Mouse (Mus musculus) kidney, embryonic 16.5 days (tissue): ENCODE results near the gene Ppil2. TPM values are rescaled to one million over a fixed set of nuclear protein-coding genes. Genes with fewer than 3 reads are reported as not detected.

ENCODE experiments used
- ATAC-seq: fragments of 200-750 bp; cut with Nextera tagmentation; 2 replicates; pipeline ENCODE4 v1.8.0; 2017; ENCODE audit warnings: moderate TSS enrichment; ENCODE audit not compliant: low FRiP score, low TSS enrichment
- H3K27ac ChIP-seq: fragments of 300-500 bp; sonication (generic); 2 replicates; pipeline ENCODE4 v1.5.1; 2014; ENCODE audit warnings: low read length
- H3K27me3 ChIP-seq: fragments of 300-500 bp; sonication (generic); 2 replicates; pipeline ENCODE4 v1.6.1; 2014; ENCODE audit warnings: low read length, control low read depth, mixed read lengths; ENCODE audit not compliant: insufficient read depth
- H3K36me3 ChIP-seq: fragments of 300-500 bp; sonication (generic); 2 replicates; pipeline ENCODE4 v1.6.1; 2014; ENCODE audit warnings: low read length, control low read depth, mixed read lengths; ENCODE audit not compliant: insufficient read depth
- H3K4me1 ChIP-seq: fragments of 300-500 bp; sonication (generic); 2 replicates; pipeline ENCODE4 v1.6.1; 2014; ENCODE audit warnings: low read length, control low read depth, mixed read lengths; ENCODE audit not compliant: insufficient read depth
- H3K4me2 ChIP-seq: fragments of 300-500 bp; sonication (generic); replicated peaks from 2 replicates; pipeline ENCODE4 v1.6.1; 2014; ENCODE audit warnings: low read depth, low read length
- H3K4me3 ChIP-seq: fragments of 300-500 bp; sonication (generic); 2 replicates; pipeline ENCODE4 v1.5.1; 2014; ENCODE audit warnings: mild to moderate bottlenecking, low read length
- H3K9ac ChIP-seq: fragments of 300-500 bp; sonication (generic); replicated peaks from 2 replicates; pipeline ENCODE4 v1.6.1; 2014; ENCODE audit warnings: low read length
- H3K9me3 ChIP-seq: fragments of 300-500 bp; sonication (generic); 2 replicates; pipeline ENCODE4 v1.6.1; 2016; ENCODE audit warnings: low read length, control low read depth
- WGBS: fragments of 180-500 bp; shearing (Covaris S2); extraction: QIAGEN DNeasy Blood & Tissue Kit; methylation state at CpG from one replicate; pipeline ENCODE4 v1.1.7; 2014; 5-methylcytosine and 5-hydroxymethylcytosine counted together
- polyA plus RNA-seq: library from polyadenylated mRNA; unstranded; fragments of >200 nt; fragmentation: Nextera tagmentation; extraction: Ambion mirVana; gene quantifications from 2 replicates; pipeline ENCODE4 v1.2.1, GENCODE M21; 2015

Ppil2 gene
- polyA plus RNA-seq, 1 experiment from 2014 or later: 150 TPM

DNA sequence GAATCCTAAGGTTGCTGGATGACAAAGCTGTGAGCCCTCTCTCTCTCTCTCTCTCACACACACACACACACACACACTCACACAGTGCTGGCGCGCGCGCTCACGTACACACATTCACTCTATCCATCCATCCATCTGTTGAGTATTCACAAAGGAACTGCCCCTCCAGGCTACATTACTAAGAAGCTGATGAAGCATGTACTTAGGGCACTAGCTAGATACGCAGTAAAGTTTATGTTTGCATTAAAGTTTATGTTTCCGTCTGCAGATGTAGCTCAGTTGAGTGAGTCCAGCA lies 21.8 kb upstream of the Ppil2 start:
- Histone ChIP-seq H3K36me3 (no peaks in the 10 kb centered on the region), H3K4me2 (peak overlapping the region; percentile 99), H3K9me3 (no peaks in the 10 kb centered on the region), H3K27me3 (no peaks in the 10 kb centered on the region), H3K4me1 (peaks cover 13% of the 10 kb centered on the region), H3K27ac (peak overlapping the region; percentile 57; the same call in 1 of the 2 replicates), H3K9ac (peak overlapping the region; percentile 64), H3K4me3 (peak overlapping the region; percentile 87)
- whole genome bisulfite sequencing: 20% methylated on average over 7 of the region's 7 CpGs
- 0 out of 2 replicates have a peak, but pooled peaks have one; percentile 10 for ATAC-seq

DNA sequence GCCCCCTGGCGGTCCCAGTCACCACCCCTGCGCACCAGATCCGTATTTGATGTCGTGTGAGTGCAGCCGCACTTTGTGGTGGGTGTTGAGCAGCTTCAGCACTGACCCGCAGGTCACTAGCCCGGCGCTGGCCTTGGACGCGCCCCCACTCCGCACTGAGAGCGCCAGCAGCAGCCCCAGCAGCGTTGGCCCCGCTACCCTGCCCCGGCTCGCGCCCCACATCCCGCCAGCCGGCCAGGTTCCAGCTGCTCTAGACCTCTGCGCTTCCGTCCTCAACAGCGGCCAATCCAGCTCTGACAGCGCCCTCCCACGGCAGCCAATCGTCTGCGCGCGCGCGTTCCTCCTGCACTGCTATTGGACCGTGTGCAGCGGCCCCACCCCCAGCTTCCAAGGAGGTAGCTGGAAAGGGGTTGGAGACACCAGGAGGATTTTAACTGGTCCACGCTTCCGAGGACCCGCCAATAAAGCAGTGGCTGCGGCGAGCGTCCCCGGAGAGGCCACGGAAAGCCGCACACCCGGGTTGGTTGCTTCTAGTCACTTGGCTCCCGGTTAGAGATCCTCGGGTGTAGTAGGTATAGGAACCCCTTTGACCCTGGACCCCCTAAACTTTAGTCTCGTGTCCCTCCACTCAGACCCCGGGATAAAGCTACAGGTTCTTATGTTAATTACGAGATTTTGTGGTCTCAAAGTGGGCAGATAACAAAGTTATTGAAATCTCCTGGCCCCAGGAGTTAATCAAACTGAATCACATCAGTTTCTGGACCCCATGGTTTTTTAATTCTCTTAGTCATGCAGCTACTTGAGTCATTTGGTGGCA lies 21.2 kb upstream of the Ppil2 start, which contains the start of gene Sdf2l1:
Sdf2l1 (minus strand) TSS at position 295 of the 817 bp plus-strand sequence.
- whole genome bisulfite sequencing: under 1% methylated on average over 47 of the region's 47 CpGs
- no peaks in the 10 kb centered on the region for H3K36me3 ChIP-seq
- H3K9me3 ChIP-seq: no peaks in the 10 kb centered on the region
- H3K27me3 ChIP-seq: no peaks in the 10 kb centered on the region
- peak within 1 kb of the TSS; percentile 99 for H3K4me2 ChIP-seq
- H3K4me1 ChIP-seq: peaks cover 13% of the 10 kb centered on the region
- H3K4me3 ChIP-seq: peak within 1 kb of the TSS; percentile 87
- H3K27ac ChIP-seq: peak within 1 kb of the TSS; percentile 57
- ATAC-seq: peak; percentile 99
- peak within 1 kb of the TSS; percentile 73 for H3K9ac ChIP-seq

DNA sequence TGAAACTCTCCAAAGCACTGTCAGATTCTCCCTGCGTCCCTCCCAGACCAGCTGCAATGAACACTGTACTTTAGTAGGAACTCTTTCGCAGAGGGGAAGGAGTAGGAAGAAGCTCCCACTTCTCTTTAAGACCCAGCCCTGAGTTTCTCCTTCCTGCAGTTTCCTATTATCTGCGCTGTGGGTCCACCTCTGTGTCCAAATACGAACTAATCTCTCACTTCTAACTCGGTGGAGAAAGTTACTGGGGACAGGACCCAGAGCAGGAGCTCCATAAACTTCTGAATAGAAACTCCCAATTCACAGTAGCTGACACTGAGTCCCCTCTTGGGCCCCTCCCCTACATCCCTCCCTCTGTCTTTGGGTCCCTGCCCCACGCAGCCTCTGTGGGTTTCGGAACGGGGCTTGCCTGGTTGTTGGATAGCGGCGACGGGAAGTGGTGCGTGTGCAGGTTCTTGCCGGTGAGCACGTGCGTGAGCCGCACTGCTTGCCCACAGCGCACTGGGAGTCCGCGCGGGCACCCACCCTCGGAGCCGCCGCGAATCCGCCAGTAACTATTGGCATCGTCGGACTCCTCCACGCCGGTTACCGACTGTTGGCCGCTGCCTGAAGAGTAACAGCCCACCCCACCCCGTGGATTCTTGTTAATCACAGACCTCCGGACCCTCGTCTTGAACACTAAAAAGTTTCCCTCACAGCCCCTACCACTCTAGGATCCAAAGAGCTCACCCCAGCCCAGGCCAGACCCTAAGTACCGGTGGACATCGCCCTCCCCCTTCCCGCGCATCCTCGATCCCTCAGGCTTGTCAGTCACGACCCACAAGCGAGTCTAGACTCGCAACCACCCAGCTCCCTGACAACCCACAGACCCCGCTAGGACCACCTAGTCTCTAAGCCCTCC lies 20.4 kb upstream of the Ppil2 start:
- no peak for ATAC-seq
- WGBS: 3% methylated on average over 43 of the region's 43 CpGs
- Histone ChIP-seq H3K4me1 (peaks cover 13% of the 10 kb centered on the region), H3K9ac (peak overlapping the region; percentile 73), H3K27ac (peak overlapping the region; percentile 55; the same call in 1 of the 2 replicates), H3K9me3 (no peaks in the 10 kb centered on the region), H3K27me3 (no peaks in the 10 kb centered on the region), H3K36me3 (no peaks in the 10 kb centered on the region), H3K4me2 (peak overlapping the region; percentile 99), H3K4me3 (peak overlapping the region; percentile 87)

DNA sequence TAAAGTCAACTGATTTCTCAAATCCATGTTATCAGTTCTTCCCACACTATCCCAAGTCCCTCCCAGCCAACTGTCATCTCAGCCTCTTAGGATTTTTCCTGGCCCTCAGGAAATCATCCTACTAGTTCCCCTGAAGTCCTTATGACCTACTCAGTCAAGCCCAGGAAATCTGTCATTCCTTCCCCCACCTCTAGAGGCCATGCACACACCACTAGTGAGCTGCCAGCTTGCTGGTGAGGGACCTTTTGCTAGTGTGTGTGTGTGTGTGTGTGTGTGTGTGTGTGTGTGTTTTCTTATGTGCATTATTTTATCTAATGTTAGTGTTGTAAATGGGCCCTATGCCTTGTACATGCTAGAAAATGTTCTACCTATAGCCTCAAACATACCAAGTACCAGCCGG lies 16.2 kb upstream of the Ppil2 start:
- Histone ChIP-seq H3K4me2 (no peak overlapping the region), H3K4me3 (no peak overlapping the region), H3K27ac (no peak overlapping the region), H3K4me1 (peaks cover 23% of the 10 kb centered on the region), H3K9me3 (no peaks in the 10 kb centered on the region), H3K9ac (no peak overlapping the region), H3K27me3 (no peaks in the 10 kb centered on the region), H3K36me3 (peaks cover 3% of the 10 kb centered on the region; the same call in 1 of the 2 replicates)
- WGBS: 96% methylated on average over 1 of the region's 1 CpGs
- ATAC-seq: no peak

DNA sequence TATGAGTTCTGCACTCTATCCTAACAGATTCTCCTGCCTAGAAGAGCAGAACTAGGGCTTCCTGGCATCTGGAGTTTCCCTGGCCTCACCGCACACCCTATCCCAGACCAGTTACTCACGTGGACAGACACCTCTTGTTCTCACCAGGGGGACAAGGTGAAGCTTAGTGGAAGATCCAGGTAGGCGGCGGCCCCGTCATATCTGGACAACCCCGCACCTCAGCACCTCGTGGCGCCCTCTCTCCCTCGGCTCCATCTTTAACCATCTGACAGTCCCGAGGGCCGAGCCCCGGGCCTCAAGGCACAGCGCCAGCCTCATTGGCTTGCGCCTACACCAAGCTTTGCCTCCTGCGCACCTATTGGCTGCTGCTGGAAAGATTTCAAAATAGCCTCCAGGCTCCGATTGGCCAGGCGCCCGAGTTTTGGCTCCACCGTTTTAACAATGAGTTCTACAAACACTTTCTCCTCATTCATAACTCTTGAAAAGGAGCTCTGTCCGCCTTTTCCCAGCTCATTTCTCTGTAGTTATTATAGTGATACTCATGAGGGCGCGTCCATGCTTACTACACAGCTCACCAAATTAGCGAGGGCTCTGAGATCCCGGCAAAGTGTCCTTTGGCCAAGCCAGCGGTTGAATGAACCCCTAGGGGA lies 13.9 kb upstream of the Ppil2 start, which contains the start of gene 2610318N02Rik:
2610318N02Rik (minus strand) TSS at position 297 of the 650 bp plus-strand sequence.
- H3K27ac ChIP-seq: peak within 1 kb of the TSS; percentile 74
- H3K9me3 ChIP-seq: no peaks in the 10 kb centered on the region
- peak within 1 kb of the TSS; percentile 74 for H3K4me2 ChIP-seq
- H3K27me3 ChIP-seq: no peaks in the 10 kb centered on the region
- peak; percentile 95 for ATAC-seq
- peaks cover 16% of the 10 kb centered on the region for H3K4me1 ChIP-seq
- peak within 1 kb of the TSS; percentile 82 for H3K9ac ChIP-seq
- 0% methylated on average over 25 of the region's 25 CpGs for WGBS
- H3K4me3 ChIP-seq: peak within 1 kb of the TSS; percentile 71
- peaks cover 14% of the 10 kb centered on the region; the same call in 1 of the 2 replicates for H3K36me3 ChIP-seq

DNA sequence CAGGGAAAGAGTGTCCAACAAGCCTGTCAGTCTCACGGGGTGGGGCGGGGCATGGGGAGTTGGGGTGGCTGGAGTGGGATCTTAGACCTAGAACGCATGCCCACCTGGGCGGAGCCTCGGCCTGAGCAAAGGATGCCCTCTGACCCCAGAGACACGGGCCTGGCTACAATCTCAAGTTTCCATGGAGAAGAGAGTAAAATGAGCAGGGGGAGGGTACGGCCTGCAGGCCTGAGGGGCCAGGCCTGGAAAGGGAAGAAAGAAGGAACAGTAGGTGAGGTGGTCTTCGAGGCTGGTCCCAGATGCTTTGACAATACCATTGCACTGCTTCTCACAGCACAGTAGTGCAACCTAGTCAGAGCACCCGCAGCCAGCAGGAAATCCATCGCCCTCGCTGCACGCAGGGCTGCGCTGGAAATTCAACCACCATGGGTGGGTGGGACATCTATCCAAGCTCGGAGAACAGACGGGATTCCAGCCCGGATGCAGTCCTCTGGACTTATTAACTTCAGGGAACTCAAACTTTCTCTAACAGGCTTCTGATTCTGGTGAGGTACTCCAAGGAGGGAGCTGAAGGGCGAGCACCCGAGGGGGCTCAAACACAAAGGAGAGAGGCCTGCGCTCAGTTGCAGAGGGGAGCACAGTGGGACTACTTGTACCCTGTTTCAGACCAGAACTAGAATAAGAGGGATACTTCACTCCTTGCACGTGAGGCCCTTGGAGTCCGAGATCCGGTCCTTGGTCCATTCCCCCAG lies 13.2 kb upstream of the Ppil2 start:
- peak; percentile 66 for ATAC-seq
- Histone ChIP-seq H3K27ac (peak overlapping the region; percentile 74), H3K36me3 (peaks cover 20% of the 10 kb centered on the region), H3K4me3 (peak overlapping the region; percentile 71), H3K9me3 (no peaks in the 10 kb centered on the region), H3K9ac (peak overlapping the region; percentile 82), H3K27me3 (no peaks in the 10 kb centered on the region), H3K4me2 (peak overlapping the region; percentile 74), H3K4me1 (peaks cover 16% of the 10 kb centered on the region)
- WGBS: 2% methylated on average over 22 of the region's 22 CpGs

DNA sequence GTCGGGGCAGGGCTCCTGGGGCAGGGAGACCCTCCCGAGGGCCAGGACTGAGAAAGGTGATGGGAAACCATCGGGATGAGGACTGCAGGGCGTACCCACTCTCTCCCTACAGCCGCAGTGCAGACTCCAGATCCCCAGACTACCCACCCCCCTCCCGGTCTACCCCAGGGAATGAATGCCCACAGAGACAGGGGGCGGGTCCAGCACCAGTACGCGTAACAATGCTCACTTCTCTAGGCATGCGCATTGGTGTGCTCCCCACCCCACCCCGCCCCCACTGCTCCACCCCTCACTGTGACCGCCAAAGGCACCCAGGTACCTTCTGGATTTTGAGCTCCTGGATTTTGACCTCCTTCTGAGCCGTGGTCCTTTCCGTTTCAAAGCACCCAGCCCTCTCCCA lies 10.5 kb upstream of the Ppil2 start:
- Histone ChIP-seq H3K27ac (no peak overlapping the region), H3K4me3 (no peak overlapping the region), H3K9ac (no peak overlapping the region), H3K27me3 (no peaks in the 10 kb centered on the region), H3K4me1 (peaks cover 16% of the 10 kb centered on the region), H3K36me3 (peaks cover 30% of the 10 kb centered on the region), H3K4me2 (no peak overlapping the region), H3K9me3 (no peaks in the 10 kb centered on the region)
- ATAC-seq: no peak
- 67% methylated on average over 14 of the region's 14 CpGs for WGBS

DNA sequence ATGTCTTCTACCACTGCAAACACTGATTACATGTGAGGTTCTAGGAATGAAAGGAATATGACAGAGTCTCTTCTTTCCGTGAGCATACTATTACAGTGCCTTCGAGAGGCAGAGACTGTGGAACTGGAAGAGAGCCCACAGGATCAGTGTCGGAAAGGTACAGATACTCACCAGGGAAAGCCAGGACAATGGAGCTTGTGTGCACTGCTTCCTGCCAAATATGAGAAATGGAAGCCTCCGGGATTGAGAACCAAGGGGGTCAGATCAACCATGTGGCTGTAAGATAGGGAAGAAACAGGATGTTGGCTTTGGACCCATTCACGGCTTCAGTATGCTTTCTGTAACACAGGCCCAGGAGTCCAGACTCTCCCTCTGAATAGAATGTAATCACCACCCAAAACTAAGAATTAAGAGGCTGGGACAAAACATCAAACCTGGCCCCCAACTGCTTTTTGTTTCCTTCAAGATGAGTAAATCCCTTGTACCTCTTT lies 6.3 kb upstream of the Ppil2 start:
- H3K9ac ChIP-seq: no peak overlapping the region
- ATAC-seq: no peak
- WGBS: 81% methylated on average over 5 of the region's 5 CpGs
- no peak overlapping the region for H3K27ac ChIP-seq
- H3K27me3 ChIP-seq: no peaks in the 10 kb centered on the region
- H3K4me1 ChIP-seq: no peaks in the 10 kb centered on the region
- H3K4me3 ChIP-seq: no peak overlapping the region
- H3K4me2 ChIP-seq: no peak overlapping the region
- H3K36me3 ChIP-seq: peaks cover 53% of the 10 kb centered on the region
- no peaks in the 10 kb centered on the region for H3K9me3 ChIP-seq

DNA sequence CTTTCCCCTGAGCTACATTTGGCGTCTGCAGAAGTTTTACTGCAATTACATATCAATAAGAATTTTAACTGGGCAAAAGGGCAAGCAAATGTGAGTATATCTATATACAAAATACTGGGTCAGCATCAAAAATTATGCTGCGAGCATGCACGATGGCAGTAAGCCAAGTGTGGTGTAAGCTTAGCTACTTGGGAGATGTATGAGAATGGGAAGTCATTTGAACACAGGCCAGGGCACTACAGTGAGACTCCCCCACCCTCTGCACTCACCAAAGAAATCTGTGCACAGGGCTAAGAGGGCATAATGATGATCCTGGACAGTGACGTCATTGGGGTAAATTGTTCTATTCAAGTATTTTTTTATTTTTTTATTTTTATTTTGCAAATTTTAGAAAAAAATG lies 6.5 kb downstream of the Ppil2 start:
- 68% methylated on average over 4 of the region's 4 CpGs for WGBS
- no peak overlapping the region for H3K4me3 ChIP-seq
- H3K9ac ChIP-seq: no peak overlapping the region
- no peak for ATAC-seq
- H3K4me1 ChIP-seq: peaks cover 9% of the 10 kb centered on the region
- no peak overlapping the region for H3K27ac ChIP-seq
- no peaks in the 10 kb centered on the region for H3K27me3 ChIP-seq
- no peaks in the 10 kb centered on the region for H3K9me3 ChIP-seq
- H3K4me2 ChIP-seq: no peak overlapping the region
- peaks cover 38% of the 10 kb centered on the region for H3K36me3 ChIP-seq
